Comparison of ENCODE assay signal across 16 mouse cellular contexts in the genomic region with DNA sequence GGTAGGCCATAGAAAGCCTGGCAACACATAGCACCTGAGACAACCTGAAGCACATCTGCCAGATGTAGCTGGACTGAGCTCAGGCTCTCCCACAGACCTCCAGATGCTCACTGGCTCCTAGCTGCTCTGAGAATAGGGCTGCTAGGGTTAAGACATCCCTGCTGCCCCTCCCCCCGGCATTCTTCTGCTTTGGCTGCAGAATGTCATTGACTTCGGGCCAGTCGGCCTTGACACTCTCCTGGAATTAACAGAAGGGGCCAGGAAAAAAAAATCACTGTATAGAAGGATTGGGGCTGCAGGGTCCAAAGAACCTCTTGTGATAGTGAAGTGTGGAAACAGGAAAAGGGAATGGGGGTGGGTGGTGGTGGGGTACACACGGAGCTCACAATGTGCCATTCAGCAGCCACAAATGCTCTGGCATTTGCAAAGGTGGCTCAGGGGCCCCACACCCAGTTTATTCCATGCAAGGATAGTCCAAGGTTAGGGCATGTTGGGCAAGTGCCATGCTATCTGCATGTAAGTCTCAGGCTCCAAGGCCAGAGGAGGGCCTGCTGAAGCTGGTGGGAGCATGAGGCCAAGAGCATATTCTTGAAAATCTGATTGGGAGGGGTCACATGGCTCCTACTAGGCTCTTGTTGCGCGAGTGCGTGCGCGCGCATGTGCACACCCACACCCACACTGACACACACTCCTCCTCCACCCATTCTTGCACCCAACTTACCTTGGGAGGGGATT. TPM values are rescaled to one million over a fixed set of nuclear protein-coding genes. Genes with fewer than 3 reads are reported as not detected.
A peak's percentile ranks its signal among the peaks of the same experiment; 100 is the strongest.
DNase-seq lines count a peak whose midpoint lies in the region; ATAC-seq and TF ChIP-seq lines count a peak whose summit lies in the region.
"Had no signal": no experiment of that assay in that cellular context is flagged by ENCODE, and none has a peak within 500 bp of the region (broad histone marks: within the 10 kb centered on the region; RNA-seq: fewer than 3 reads in every experiment).

No protein-coding gene starts in this region.

- H3K4me2 ChIP-seq in heart, embryonic 15.5 days: no peak overlapping the region
- no peak overlapping the region for H3K4me2 ChIP-seq in lung, embryonic 14.5 days
- H3K4me2 ChIP-seq: embryonic facial prominence, embryonic 15.5 days; forebrain, embryonic 13.5 days; limb, embryonic 13.5 days; neural tube, embryonic 13.5 days had no signal

- DNase-seq in heart, adult 8-10 months (ENCODE audit: low spot score): no peak
- peak; percentile 39 for DNase-seq in lung, embryonic 14.5 days
- no peak for DNase-seq in lung, adult 2 months
- peak; percentile 52 for DNase-seq in adrenal gland, postnatal 14 days
- DNase-seq in thymus, adult 2 months: no peak
- DNase-seq: cerebellum, postnatal 25 days; right cerebral cortex, adult 18-20 months had no signal

- TF ChIP-seq POLR2A in lung, adult 2 months (IDR thresholded peaks at IDR 0.05; ENCODE audit: borderline replicate concordance, extremely low read depth, low read depth, low read length): no peak
- TF ChIP-seq POLR2A in testis, adult 2 months (IDR thresholded peaks at IDR 0.05; ENCODE audit: control insufficient read depth, low read depth, low read length): no peak
- TF ChIP-seq POLR2A in thymus, adult 2 months (IDR thresholded peaks at IDR 0.05; ENCODE audit: control insufficient read depth, extremely low read depth, insufficient read depth, low read length, poor library complexity): no peak

- H3K4me3 ChIP-seq in heart, embryonic 15.5 days: no peak overlapping the region
- no peak overlapping the region for H3K4me3 ChIP-seq in lung, embryonic 14.5 days (ENCODE audit: low read depth, low read length)
- no peak overlapping the region for H3K4me3 ChIP-seq in lung, adult 2 months (replicated peaks; ENCODE audit: extremely low read depth, low read depth, low read length)
- H3K4me3 ChIP-seq in testis, adult 2 months (ENCODE audit: control insufficient read depth, low read depth, low read length): no peak overlapping the region
- H3K4me3 ChIP-seq in thymus, adult 2 months (ENCODE audit: control insufficient read depth, insufficient read depth, low read length): no peak overlapping the region
- H3K4me3 ChIP-seq: embryonic facial prominence, embryonic 15.5 days; forebrain, embryonic 13.5 days; layer of hippocampus, adult 2 months; left cerebral cortex, adult 2 months; limb, embryonic 13.5 days; neural tube, embryonic 13.5 days had no signal

- no peak for TF ChIP-seq CTCF in lung, embryonic 14.5 days (IDR thresholded peaks at IDR 0.05; ENCODE audit: low read depth)
- no peak for TF ChIP-seq CTCF in lung, adult 2 months (IDR thresholded peaks at IDR 0.05; ENCODE audit: insufficient read depth, low read length)
- TF ChIP-seq CTCF in testis, adult 2 months (IDR thresholded peaks at IDR 0.05; ENCODE audit: control insufficient read depth, insufficient read depth, insufficient replicate concordance, low read depth, low read length): no peak
- no peak for TF ChIP-seq CTCF in thymus, adult 2 months (IDR thresholded peaks at IDR 0.05; ENCODE audit: borderline replicate concordance, control insufficient read depth, extremely low read depth, insufficient read depth, low read length, poor library complexity)

- WGBS in heart, embryonic 15.5 days: 65% methylated on average over 10 of the region's 10 CpGs
- 70% methylated on average over 10 of the region's 10 CpGs for WGBS in lung, embryonic 14.5 days
- 71% methylated on average over 10 of the region's 10 CpGs for WGBS in lung, adult 2 months
- WGBS in thymus, adult 2 months: 92% methylated on average over 10 of the region's 10 CpGs

- H3K27ac ChIP-seq in heart, embryonic 15.5 days: no peak overlapping the region
- no peak overlapping the region for H3K27ac ChIP-seq in lung, embryonic 14.5 days (ENCODE audit: low read depth)
- peak overlapping the region; percentile 23; the same call in 1 of the 2 replicates for H3K27ac ChIP-seq in testis, adult 2 months (ENCODE audit: control insufficient read depth, insufficient read depth, low read depth, low read length)
- no peak overlapping the region for H3K27ac ChIP-seq in thymus, adult 2 months (ENCODE audit: control insufficient read depth, insufficient read depth, low read length)
- H3K27ac ChIP-seq: embryonic facial prominence, embryonic 15.5 days; forebrain, embryonic 13.5 days; layer of hippocampus, adult 2 months; left cerebral cortex, adult 2 months; limb, embryonic 13.5 days; neural tube, embryonic 13.5 days had no signal

- H3K4me1 ChIP-seq in heart, embryonic 15.5 days (replicated peaks): peaks cover 15% of the 10 kb centered on the region
- no peaks in the 10 kb centered on the region for H3K4me1 ChIP-seq in lung, embryonic 14.5 days (ENCODE audit: insufficient read depth)
- no peaks in the 10 kb centered on the region for H3K4me1 ChIP-seq in lung, adult 2 months (ENCODE audit: control insufficient read depth, insufficient read depth, low read length)
- peaks cover 7% of the 10 kb centered on the region for H3K4me1 ChIP-seq in testis, adult 2 months (ENCODE audit: control insufficient read depth, insufficient read depth, low read length)
- H3K4me1 ChIP-seq in thymus, adult 2 months (replicated peaks; ENCODE audit: control insufficient read depth, insufficient read depth, low read length): no peaks in the 10 kb centered on the region

- no peak overlapping the region for H3K9ac ChIP-seq in heart, embryonic 15.5 days
- no peak overlapping the region for H3K9ac ChIP-seq in lung, embryonic 14.5 days
- H3K9ac ChIP-seq: embryonic facial prominence, embryonic 15.5 days; forebrain, embryonic 13.5 days; limb, embryonic 13.5 days; neural tube, embryonic 13.5 days had no signal

- no peaks in the 10 kb centered on the region for H3K9me3 ChIP-seq in heart, embryonic 15.5 days (replicated peaks)
- H3K9me3 ChIP-seq in lung, embryonic 14.5 days (ENCODE audit: low read depth, low read length): no peaks in the 10 kb centered on the region
- H3K9me3 ChIP-seq: embryonic facial prominence, embryonic 15.5 days; forebrain, embryonic 13.5 days; limb, embryonic 13.5 days; neural tube, embryonic 13.5 days had no signal

- 0 out of 2 replicates have a peak, but pooled peaks have one; percentile 18 for ATAC-seq in heart, embryonic 15.5 days (replicated peaks; ENCODE audit: insufficient number of reproducible peaks, insufficient read depth, low FRiP score, low read depth)
- ATAC-seq in lung, embryonic 14.5 days (ENCODE audit: insufficient read depth): no peak
- ATAC-seq: activated CD4-positive, CD25-positive, alpha-beta regulatory T cell, adult 4 months; forebrain, embryonic 13.5 days had no signal

- H3K36me3 ChIP-seq in heart, embryonic 15.5 days: peaks cover 11% of the 10 kb centered on the region
- H3K36me3 ChIP-seq in lung, embryonic 14.5 days (ENCODE audit: insufficient read depth): peaks cover 22% of the 10 kb centered on the region
- no peaks in the 10 kb centered on the region for H3K36me3 ChIP-seq in testis, adult 2 months (ENCODE audit: control insufficient read depth, insufficient read depth, low read length)
- 0 out of 2 replicates have a peak, but pooled peaks cover 4% of the 10 kb centered on the region for H3K36me3 ChIP-seq in thymus, adult 2 months (ENCODE audit: control insufficient read depth, insufficient read depth, low read length)

- H3K27me3 ChIP-seq in heart, embryonic 15.5 days: no peaks in the 10 kb centered on the region; the same call in 1 of the 2 replicates
- no peaks in the 10 kb centered on the region for H3K27me3 ChIP-seq in lung, embryonic 14.5 days (ENCODE audit: insufficient read depth, low read length)
- H3K27me3 ChIP-seq in testis, adult 2 months (ENCODE audit: control insufficient read depth, insufficient read depth, low read length): no peaks in the 10 kb centered on the region
- H3K27me3 ChIP-seq in thymus, adult 2 months (ENCODE audit: control insufficient read depth, insufficient read depth, low read length): no peaks in the 10 kb centered on the region
- H3K27me3 ChIP-seq: forebrain, embryonic 13.5 days had no signal

RNA-seq across cellular contexts. Expression of a gene that starts 8.8 kb away (rescaled TPM):
- 85.7 and 91.5 TPM in 2 replicates for polyA plus RNA-seq in heart, embryonic 15.5 days (2015; fragmentation: Nextera tagmentation; extraction: Ambion mirVana)
- 10 to 100 TPM; 19.3 to 22.7 (median 20.8) TPM for total RNA-seq in heart, adult 8-10 months (2022)
- polyA plus RNA-seq in lung, embryonic 14.5 days (2014; fragmentation: Nextera tagmentation; extraction: Ambion mirVana): 160 and 162 TPM in 2 replicates
- 29.0 and 41.4 TPM in 2 replicates for polyA plus RNA-seq in lung, adult 2 months (2012; rRNA removed)
- 99.7 and 108 TPM in 2 replicates for total RNA-seq in adrenal gland, postnatal 14 days (2021)
- 60.0 and 60.1 TPM in 2 replicates for polyA plus RNA-seq in testis, adult 2 months (2012; rRNA removed)
- 28.6 and 37.1 TPM in 2 replicates for polyA plus RNA-seq in thymus, adult 2 months (2012; rRNA removed)

Comparison
In these comparisons a context has a peak if more than half of its experiments do, and no peak if none do; other contexts are left out.
1. DNase-seq: peak in lung, embryonic 14.5 days (single experiment) and adrenal gland, postnatal 14 days (single experiment); none in heart, adult 8-10 months (single experiment), lung, adult 2 months (single experiment) and thymus, adult 2 months (single experiment).